Mouse (Mus musculus): Measurements from ENCODE around the gene Klrb1b. TPM values are rescaled to one million over a fixed set of nuclear protein-coding genes. Genes with fewer than 3 reads are reported as not detected.

The Klrb1b gene
- polyA plus RNA-seq, 2 experiments from 2014 or later = not detected

Other genes with a start within 250 kb of the Klrb1b start
- under 1 TPM in 1 of 2 experiments, not detected in 1; 0.45 TPM for gene A2ml1, start 244.7 kb downstream of the Klrb1b start, polyA plus RNA-seq (2017; shearing (Covaris generic))
- under 1 TPM in 1 of 2 experiments, not detected in 1; 0.60 TPM for gene Klrb1a, start 202.8 kb downstream of the Klrb1b start, polyA plus RNA-seq (2017; shearing (Covaris generic))
- not detected for gene Clec2h, start 163.9 kb downstream of the Klrb1b start, polyA plus RNA-seq (2017; shearing (Covaris generic))
- gene Klrb1, start 103.3 kb downstream of the Klrb1b start, polyA plus RNA-seq (2017; shearing (Covaris generic)) = not detected
- gene Klrb1c, start 37.1 kb downstream of the Klrb1b start, polyA plus RNA-seq (2017; shearing (Covaris generic)) = 1 to 10 TPM; 1.5 to 3.8 TPM
- gene Gm44511, start within 50 bp of the Klrb1b start, polyA plus RNA-seq (2017; shearing (Covaris generic)) = not detected
- gene Clec2i, start 61.3 kb upstream of the Klrb1b start, polyA plus RNA-seq (2017; shearing (Covaris generic)) = 10 to 100 TPM; 55.9 to 76.5 TPM
- gene BC035044, start 64.8 kb upstream of the Klrb1b start, polyA plus RNA-seq (2017; shearing (Covaris generic)) = 1 to 10 TPM; 4.2 to 6.0 TPM
- 1 to 10 TPM in 1 of 2 experiments, not detected in 1; 3.7 TPM for gene Clec2g, start 108.0 kb upstream of the Klrb1b start, polyA plus RNA-seq (2017; shearing (Covaris generic))
- gene Klrb1f, start 219.6 kb upstream of the Klrb1b start, polyA plus RNA-seq (2017; shearing (Covaris generic)) = 1 to 10 TPM; 4.8 to 5.5 TPM

All from activated CD4-positive, CD25-positive, alpha-beta regulatory T cell, adult 4 months (primary cell).